1 mouse cellular context compared by ENCODE assay signal in genomic region chr7:19577141-19577852, GRCm38 (mm10).
TF ChIP-seq lines count a peak whose summit lies in the region.

Gene Zfp296 (plus strand): TSS chr7:19577287.
Gene Gemin7 (minus strand): TSS chr7:19577595.

TF ChIP-seq in CH12.LX, 34 proteins besides CTCF, POLR2A, EP300 and RAD21 (continued from another document):
- TF ChIP-seq IRF4 (IDR thresholded peaks at IDR 0.05; ENCODE audit: low read depth, low read length) (peak; percentile 73; the same call in 1 of the 2 replicates), TBP (conservative IDR thresholded peaks at IDR 0.05; ENCODE audit: low read depth, low read length) (peak; percentile 87), BHLHE40 (IDR thresholded peaks at IDR 0.05; ENCODE audit: low read depth, low read length) (peak; percentile 92), HCFC1 (IDR thresholded peaks at IDR 0.05; ENCODE audit: low read depth, low read length) (no peak), MEF2A (IDR thresholded peaks at IDR 0.05; ENCODE audit: borderline replicate concordance, low read depth, low read length) (peak; percentile 80; the same call in 1 of the 2 replicates), MAZ (IDR thresholded peaks at IDR 0.05; ENCODE audit: low read depth, low read length) (no peak; the same call in 1 of the 2 replicates), ELF1 (IDR thresholded peaks at IDR 0.05; ENCODE audit: low read depth, low read length) (no peak), MAX (IDR thresholded peaks at IDR 0.05; ENCODE audit: low read length) (peak; percentile 92), ZKSCAN1 (IDR thresholded peaks at IDR 0.05; ENCODE audit: borderline replicate concordance, low read depth, low read length) (no peak), CHD1 (IDR thresholded peaks at IDR 0.05; ENCODE audit: low read depth, low read length) (0 out of 2 replicates have a peak, but pooled peaks have one; percentile 1), SIN3A (IDR thresholded peaks at IDR 0.05; ENCODE audit: low read length) (peak; percentile 35; the same call in 1 of the 2 replicates), JUN (IDR thresholded peaks at IDR 0.05; ENCODE audit: insufficient read depth, low read depth, low read length) (no peak), RCOR1 (conservative IDR thresholded peaks at IDR 0.05; ENCODE audit: low read depth, low read length) (0 out of 2 replicates have a peak, but pooled peaks have one; percentile 7), USF2 (conservative IDR thresholded peaks at IDR 0.05; ENCODE audit: low read depth, low read length) (no peak), USF1 (IDR thresholded peaks at IDR 0.05; ENCODE audit: low read depth, low read length) (no peak; the same call in 1 of the 2 replicates), POLR2AphosphoS2 (IDR thresholded peaks at IDR 0.05; ENCODE audit: low read depth, low read length) (0 out of 2 replicates have a peak, but pooled peaks have one; percentile 24), SMC3 (IDR thresholded peaks at IDR 0.05; ENCODE audit: low read depth, low read length) (no peak), CHD2 (IDR thresholded peaks at IDR 0.05; ENCODE audit: low read length) (no peak), ETS1 (conservative IDR thresholded peaks at IDR 0.05; ENCODE audit: low read depth, low read length) (peak; percentile 85), E2F4 (IDR thresholded peaks at IDR 0.05; ENCODE audit: insufficient replicate concordance, low read depth, low read length) (no peak), PAX5 (IDR thresholded peaks at IDR 0.05; ENCODE audit: low read length) (no peak), NELFE (IDR thresholded peaks at IDR 0.05; ENCODE audit: low read depth, low read length) (peak; percentile 85), JUND (conservative IDR thresholded peaks at IDR 0.05; ENCODE audit: low read depth, low read length) (no peak), KAT2A (IDR thresholded peaks at IDR 0.05; ENCODE audit: insufficient replicate concordance, low read length) (0 out of 2 replicates have a peak, but pooled peaks have one; percentile 62), ZMIZ1 (IDR thresholded peaks at IDR 0.05; ENCODE audit: low read depth, low read length) (peak; percentile 91; the same call in 1 of the 2 replicates), NRF1 (IDR thresholded peaks at IDR 0.05; ENCODE audit: low read depth, low read length) (peak; percentile 23; the same call in 1 of the 2 replicates)
